Mouse (Mus musculus) heart, embryonic 11.5 days (tissue): ENCODE measurements around the gene Rnf187. TPM values are rescaled to one million over a fixed set of nuclear protein-coding genes. Genes with fewer than 3 reads are reported as not detected.
"Not testable (repeated sequence)": the region's sequence is repeated elsewhere in the genome, so short reads cannot be mapped to it uniquely, and the experiment has no call there.

Experiments used
- ATAC-seq: fragments of 200-750 bp; cut with Nextera tagmentation; replicated peaks from 2 replicates; pipeline ENCODE4 v1.8.0; 2017; ENCODE audit warnings: moderate library complexity; ENCODE audit not compliant: insufficient number of reproducible peaks, low FRiP score, low TSS enrichment
- H3K27ac ChIP-seq: fragments of 300-500 bp; sonication (generic); 2 replicates; pipeline ENCODE4 v1.5.1; 2014; ENCODE audit warnings: mild to moderate bottlenecking, low read depth, low read length
- H3K27me3 ChIP-seq: fragments of 300-500 bp; sonication (generic); 2 replicates; pipeline ENCODE4 v1.6.1; 2014; ENCODE audit warnings: mild to moderate bottlenecking, low read length, mixed read lengths; ENCODE audit not compliant: control insufficient read depth, insufficient read depth
- H3K36me3 ChIP-seq: fragments of 300-500 bp; sonication (generic); 2 replicates; pipeline ENCODE4 v1.6.1; 2014; ENCODE audit warnings: mild to moderate bottlenecking, low read length, moderate library complexity, mixed read lengths; ENCODE audit not compliant: control insufficient read depth, insufficient read depth
- H3K4me1 ChIP-seq: fragments of 300-500 bp; sonication (generic); 2 replicates; pipeline ENCODE4 v1.6.1; 2014; ENCODE audit warnings: low read length; ENCODE audit not compliant: control insufficient read depth, insufficient read depth
- H3K4me2 ChIP-seq: fragments of 300-500 bp; sonication (generic); 2 replicates; pipeline ENCODE4 v1.6.1; 2014; ENCODE audit warnings: mild to moderate bottlenecking, moderate library complexity
- H3K4me3 ChIP-seq: fragments of 300-500 bp; sonication (generic); 2 replicates; pipeline ENCODE4 v1.5.1; 2014; ENCODE audit warnings: low read depth, low read length
- H3K9ac ChIP-seq: fragments of 300-500 bp; sonication (generic); 2 replicates; pipeline ENCODE4 v1.6.1; 2014; ENCODE audit warnings: mild to moderate bottlenecking, low read depth, low read length, moderate library complexity
- H3K9me3 ChIP-seq: fragments of 300-500 bp; sonication (generic); replicated peaks from 2 replicates; pipeline ENCODE4 v1.6.1; 2016; ENCODE audit warnings: low read length; ENCODE audit not compliant: control insufficient read depth
- WGBS: fragments of 180-500 bp; shearing (Covaris S2); extraction: QIAGEN DNeasy Blood & Tissue Kit; methylation state at CpG from one replicate; pipeline ENCODE4 v1.1.7; 2014; ENCODE audit not compliant: insufficient replicate concordance; 5-methylcytosine and 5-hydroxymethylcytosine counted together
- polyA plus RNA-seq: library from polyadenylated mRNA; unstranded; fragments of >200 nt; fragmentation: Nextera tagmentation; extraction: Ambion mirVana; gene quantifications from 2 replicates; pipeline ENCODE4 v1.2.1, GENCODE M21; 2014

Rnf187 gene
- polyA plus RNA-seq, 1 experiment from 2014 or later: 172 TPM

DNA sequence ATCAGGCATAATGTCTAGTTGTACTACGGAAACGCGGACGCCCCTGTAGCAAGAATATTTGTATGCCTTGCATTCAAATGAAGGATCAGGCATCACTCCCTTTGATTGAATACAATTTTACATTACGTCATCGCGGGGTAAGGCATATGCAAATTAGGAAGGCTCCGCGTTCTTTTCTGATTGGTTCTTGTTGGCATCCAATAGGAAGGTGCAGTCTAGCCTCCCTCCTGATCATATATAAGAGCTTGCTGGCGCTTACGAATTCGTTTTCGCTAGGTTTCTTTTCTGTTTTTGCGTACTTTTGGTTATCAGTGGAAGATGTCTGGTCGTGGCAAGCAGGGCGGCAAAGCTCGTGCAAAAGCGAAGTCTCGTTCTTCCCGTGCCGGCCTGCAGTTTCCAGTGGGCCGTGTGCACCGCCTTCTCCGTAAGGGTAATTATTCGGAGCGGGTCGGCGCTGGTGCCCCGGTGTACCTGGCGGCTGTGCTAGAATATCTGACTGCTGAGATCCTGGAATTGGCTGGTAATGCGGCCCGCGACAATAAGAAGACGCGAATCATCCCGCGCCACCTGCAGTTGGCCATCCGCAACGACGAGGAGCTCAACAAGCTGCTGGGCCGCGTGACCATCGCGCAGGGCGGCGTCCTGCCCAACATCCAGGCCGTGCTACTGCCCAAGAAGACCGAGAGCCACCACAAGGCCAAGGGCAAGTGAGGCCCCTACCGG, 15.9 kb upstream of the Rnf187 start, which contains the start of the genes Hist3h2a and Trim17:
Gene Hist3h2a, plus strand, starts transcription at position 266 of the 723 bp plus-strand sequence.
Gene Trim17, plus strand, starts transcription at position 266 of the 723 bp plus-strand sequence.
- peak within 1 kb of the TSS; percentile 87 for H3K4me2 ChIP-seq
- no peaks in the 10 kb centered on the region for H3K36me3 ChIP-seq
- H3K4me3 ChIP-seq: peak within 1 kb of the TSS; percentile 82
- H3K27me3 ChIP-seq: peaks cover 20% of the 10 kb centered on the region
- WGBS: under 1% methylated on average over 49 of the region's 49 CpGs
- peak within 1 kb of the TSS; percentile 99 for H3K27ac ChIP-seq
- H3K4me1 ChIP-seq: peaks cover 27% of the 10 kb centered on the region
- H3K9ac ChIP-seq: peak within 1 kb of the TSS; percentile 96
- ATAC-seq: peak; percentile 92
- H3K9me3 ChIP-seq: no peaks in the 10 kb centered on the region

DNA sequence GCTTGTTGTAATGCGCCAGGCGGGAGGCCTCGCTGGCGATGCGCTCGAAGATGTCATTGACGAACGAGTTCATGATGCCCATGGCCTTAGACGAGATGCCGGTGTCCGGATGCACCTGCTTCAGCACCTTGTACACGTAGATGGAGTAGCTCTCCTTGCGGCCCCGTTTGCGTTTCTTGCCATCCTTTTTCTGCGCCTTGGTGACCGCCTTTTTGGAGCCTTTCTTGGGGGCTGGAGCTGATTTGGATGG, 15.4 kb upstream of the Rnf187 start:
- ATAC-seq: 0 out of 2 replicates have a peak, but pooled peaks have one; percentile 12
- under 1% methylated on average over 15 of the region's 17 CpGs for WGBS

GRCm38 (mm10) chr11:58953351-58954169, 14.8 kb upstream of the Rnf187 start:
- no peaks in the 10 kb centered on the region for H3K9me3 ChIP-seq
- under 1% methylated on average over 33 of the region's 33 CpGs for WGBS
- peaks cover 23% of the 10 kb centered on the region for H3K27me3 ChIP-seq
- H3K4me2 ChIP-seq: peak overlapping the region; percentile 87
- peak; percentile 2; the same call in 1 of the 2 replicates for ATAC-seq
- no peaks in the 10 kb centered on the region for H3K36me3 ChIP-seq
- H3K9ac ChIP-seq: peak overlapping the region; percentile 74
- peaks cover 23% of the 10 kb centered on the region for H3K4me1 ChIP-seq
- peak overlapping the region; percentile 82 for H3K4me3 ChIP-seq
- peak overlapping the region; percentile 99 for H3K27ac ChIP-seq

More for the DNA sequence above, 15.4 kb upstream of the Rnf187 start:
- peaks cover 23% of the 10 kb centered on the region for H3K4me1 ChIP-seq
- not testable (repeated sequence) for H3K9me3 ChIP-seq, H3K36me3 ChIP-seq
- H3K9ac ChIP-seq: peak overlapping the region; percentile 74
- peak overlapping the region; percentile 82 for H3K4me3 ChIP-seq
- H3K27me3 ChIP-seq: peaks cover 23% of the 10 kb centered on the region
- peak overlapping the region; percentile 99 for H3K27ac ChIP-seq
- peak overlapping the region; percentile 87 for H3K4me2 ChIP-seq

DNA sequence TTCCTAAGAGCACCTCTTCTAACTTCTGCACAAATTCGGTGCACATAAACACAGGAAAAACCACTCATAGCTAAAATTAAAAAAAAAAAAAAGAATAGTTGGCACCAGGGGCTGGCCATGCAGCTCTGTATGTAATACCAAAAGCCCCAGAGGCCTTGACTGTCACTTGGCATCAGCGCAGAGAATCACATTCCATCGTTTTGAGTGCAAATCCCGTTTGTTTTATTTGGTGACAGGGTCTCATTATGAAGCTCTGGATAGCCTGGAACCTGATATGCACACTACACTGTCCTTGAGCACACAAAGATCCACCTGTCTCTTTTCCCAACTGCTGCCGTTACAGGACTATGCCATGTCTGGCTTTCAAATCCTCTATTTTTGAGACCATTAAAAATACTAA, 12.5 kb upstream of the Rnf187 start:
- Histone ChIP-seq H3K27ac (no peak overlapping the region), H3K9me3 (no peaks in the 10 kb centered on the region), H3K27me3 (peaks cover 36% of the 10 kb centered on the region), H3K4me1 (peaks cover 20% of the 10 kb centered on the region), H3K4me2 (no peak overlapping the region), H3K4me3 (no peak overlapping the region), H3K36me3 (no peaks in the 10 kb centered on the region), H3K9ac (no peak overlapping the region)
- WGBS: 78% methylated on average over 5 of the region's 5 CpGs
- no peak for ATAC-seq

GRCm38 (mm10) chr11:58949480-58950431, 11.0 kb upstream of the Rnf187 start:
- WGBS: 13% methylated on average over 20 of the region's 20 CpGs
- Histone ChIP-seq H3K36me3 (no peaks in the 10 kb centered on the region), H3K9me3 (no peaks in the 10 kb centered on the region), H3K27ac (peak overlapping the region; percentile 68; the same call in 1 of the 2 replicates), H3K4me3 (peak overlapping the region; percentile 42), H3K9ac (peak overlapping the region; percentile 66), H3K4me1 (peaks cover 17% of the 10 kb centered on the region; the same call in 1 of the 2 replicates), H3K27me3 (peaks cover 37% of the 10 kb centered on the region), H3K4me2 (peak overlapping the region; percentile 72)
- ATAC-seq: no peak

DNA sequence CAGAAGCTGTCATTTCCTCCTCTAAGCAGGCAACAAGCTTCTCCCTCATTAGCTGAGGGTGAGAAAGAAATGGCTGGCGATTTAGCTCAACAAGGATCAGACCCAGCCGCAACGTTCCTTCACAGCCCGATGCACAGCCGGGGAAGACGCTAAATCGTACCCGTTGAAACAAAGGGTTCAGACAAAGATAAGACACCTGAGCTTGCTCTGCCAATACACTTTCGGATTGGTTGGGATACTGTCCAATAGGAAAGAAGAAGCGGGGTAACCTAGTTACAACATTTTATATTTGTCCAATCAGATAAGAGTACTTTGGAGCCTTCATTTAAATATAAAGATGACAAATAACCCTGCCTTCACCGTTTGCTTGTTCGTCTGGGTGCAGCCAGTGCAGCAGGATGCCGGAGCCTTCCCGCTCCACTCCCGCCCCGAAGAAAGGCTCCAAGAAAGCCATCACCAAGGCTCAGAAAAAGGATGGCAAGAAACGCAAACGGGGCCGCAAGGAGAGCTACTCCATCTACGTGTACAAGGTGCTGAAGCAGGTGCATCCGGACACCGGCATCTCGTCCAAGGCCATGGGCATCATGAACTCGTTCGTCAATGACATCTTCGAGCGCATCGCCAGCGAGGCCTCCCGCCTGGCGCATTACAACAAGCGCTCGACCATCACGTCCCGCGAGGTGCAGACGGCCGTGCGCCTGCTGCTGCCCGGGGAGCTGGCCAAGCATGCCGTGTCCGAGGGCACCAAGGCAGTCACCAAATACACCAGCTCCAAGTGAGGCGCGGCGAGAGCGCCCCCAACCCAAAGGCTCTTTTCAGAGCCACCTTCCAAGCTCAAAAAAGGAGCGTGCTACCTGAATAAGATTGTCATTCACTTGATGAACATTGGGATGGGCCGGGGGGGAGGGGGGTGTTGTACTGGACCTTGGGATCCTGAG, 10.1 kb upstream of the Rnf187 start, which contains the start of gene Hist3h2ba:
Gene Hist3h2ba, plus strand, starts transcription at position 379 of the 938 bp plus-strand sequence.
- peak within 1 kb of the TSS; percentile 42 for H3K4me3 ChIP-seq
- peak within 1 kb of the TSS; percentile 68 for H3K27ac ChIP-seq
- peaks cover 43% of the 10 kb centered on the region for H3K27me3 ChIP-seq
- peak; percentile 74 for ATAC-seq
- under 1% methylated on average over 41 of the region's 48 CpGs for WGBS
- no peaks in the 10 kb centered on the region for H3K36me3 ChIP-seq
- no peaks in the 10 kb centered on the region for H3K9me3 ChIP-seq
- peaks cover 16% of the 10 kb centered on the region; the same call in 1 of the 2 replicates for H3K4me1 ChIP-seq
- H3K9ac ChIP-seq: peak within 1 kb of the TSS; percentile 66
- peak within 1 kb of the TSS; percentile 72 for H3K4me2 ChIP-seq

- H3K4me3 ChIP-seq: peak overlapping the region; percentile 42
- H3K27me3 ChIP-seq: peaks cover 49% of the 10 kb centered on the region
- 22% methylated on average over 23 of the region's 23 CpGs for WGBS
- H3K9me3 ChIP-seq: no peaks in the 10 kb centered on the region
- peak overlapping the region; percentile 59 for H3K9ac ChIP-seq
- H3K36me3 ChIP-seq: no peaks in the 10 kb centered on the region
- H3K4me1 ChIP-seq: peaks cover 8% of the 10 kb centered on the region; the same call in 1 of the 2 replicates
- peak overlapping the region; percentile 72 for H3K4me2 ChIP-seq
- ATAC-seq: no peak
- peak overlapping the region; percentile 50 for H3K27ac ChIP-seq
Measured at GRCm38 (mm10) chr11:58947798-58948528, 9.2 kb upstream of the Rnf187 start.
